Mouse (Mus musculus) CH12.LX (cell line): ENCODE data around the gene 4930430F08Rik. TPM values are rescaled to one million over a fixed set of nuclear protein-coding genes. Genes with fewer than 3 reads are reported as not detected.

ENCODE experiments used
- DNase-seq: peaks from one replicate; pipeline ENCODE4 v3.0.0-alpha.2; 2013; ENCODE audit errors: extremely low read depth
- H3K27ac ChIP-seq: 2 replicates; pipeline ENCODE4 v1.5.1; 2012; ENCODE audit warnings: low read depth, mild to moderate bottlenecking, control low read depth, moderate library complexity; ENCODE audit not compliant: insufficient read depth
- H3K27me3 ChIP-seq: replicated peaks from 2 replicates; pipeline ENCODE3; 2012; ENCODE audit warnings: inconsistent platforms
- H3K36me3 ChIP-seq, 2 experiments: replicated peaks in 1 of 2; 2 replicates each; pipeline versions ENCODE3 to v1.6.1; 2012; ENCODE audit warnings: inconsistent platforms in 1 of 2, low read length in 1 of 2, mild to moderate bottlenecking in 1 of 2, mixed read lengths in 1 of 2, moderate library complexity in 1 of 2; ENCODE audit not compliant: control insufficient read depth in 1 of 2, insufficient read depth in 1 of 2
- H3K4me1 ChIP-seq, 2 experiments: 2 replicates each; pipeline ENCODE4 v1.6.1; 2012; ENCODE audit warnings: inconsistent platforms in 1 of 2, moderate library complexity in 1 of 2; ENCODE audit not compliant: insufficient read depth in 2 of 2, control insufficient read depth in 1 of 2
- H3K4me2 ChIP-seq: 2 replicates; pipeline ENCODE4 v1.6.1; 2012; ENCODE audit warnings: low read depth, mild to moderate bottlenecking, control low read depth; ENCODE audit not compliant: poor library complexity, insufficient read depth, severe bottlenecking
- H3K4me3 ChIP-seq, 3 experiments: fragments of 150-350 bp in 1 of 3; sonication (generic) in 1 of 3; replicated peaks in 1 of 3; 2 replicates each; pipeline versions ENCODE3 to v1.5.1; 2011 to 2012; ENCODE audit warnings: low read depth in 2 of 3, low read length in 2 of 3, mild to moderate bottlenecking in 2 of 3, moderate library complexity in 2 of 3, control low read depth in 1 of 3, improper control_type of control experiment in 1 of 3, inconsistent platforms in 1 of 3, mixed read lengths in 1 of 3; ENCODE audit not compliant: poor library complexity in 1 of 3
- H3K79me2 ChIP-seq: replicated peaks from 2 replicates; pipeline ENCODE4 v1.6.1; 2012; ENCODE audit warnings: mild to moderate bottlenecking, moderate library complexity; ENCODE audit not compliant: control insufficient read depth, poor library complexity, insufficient read depth, severe bottlenecking; ENCODE audit errors: extremely low read depth
- H3K9ac ChIP-seq: 2 replicates; pipeline ENCODE4 v1.6.1; 2012; ENCODE audit warnings: low read depth, mild to moderate bottlenecking, control low read depth, moderate library complexity; ENCODE audit not compliant: insufficient read depth
- H3K9me3 ChIP-seq: replicated peaks from 2 replicates; pipeline ENCODE3; 2012; ENCODE audit warnings: low read length, inconsistent platforms, mixed read lengths
- CHD1 ChIP-seq: IDR thresholded peaks from 2 replicates; pipeline ENCODE4 v1.6.1; 2012; ENCODE audit warnings: low read depth, low read length, improper control_type of control experiment, inconsistent platforms
- CTCF ChIP-seq, 2 experiments: IDR thresholded peaks in 1 of 2; conservative IDR thresholded peaks in 1 of 2; 2 replicates each; pipeline ENCODE4 v1.5.1; 2011 to 2012; ENCODE audit warnings: low read depth in 2 of 2, low read length in 2 of 2, improper control_type of control experiment in 1 of 2, inconsistent platforms in 1 of 2, mild to moderate bottlenecking in 1 of 2, moderate library complexity in 1 of 2
- GABPA ChIP-seq: IDR thresholded peaks from 2 replicates; pipeline ENCODE4 v1.6.1; 2012; ENCODE audit warnings: low read depth, low read length, improper control_type of control experiment, inconsistent platforms; ENCODE audit not compliant: insufficient replicate concordance
- HCFC1 ChIP-seq: IDR thresholded peaks from 2 replicates; pipeline ENCODE4 v1.6.1; 2012; ENCODE audit warnings: low read depth, mild to moderate bottlenecking, inconsistent platforms, low read length, improper control_type of control experiment
- IRF4 ChIP-seq: IDR thresholded peaks from 2 replicates; pipeline ENCODE4 v1.6.1; 2014; ENCODE audit warnings: low read depth, mild to moderate bottlenecking, inconsistent platforms, low read length, improper control_type of control experiment
- KAT2A ChIP-seq: IDR thresholded peaks from 2 replicates; pipeline ENCODE4 v1.6.1; 2012; ENCODE audit warnings: low read length, improper control_type of control experiment, inconsistent platforms; ENCODE audit not compliant: insufficient replicate concordance
- MAX ChIP-seq: IDR thresholded peaks from 2 replicates; pipeline ENCODE4 v1.6.1; 2011; ENCODE audit warnings: low read length, improper control_type of control experiment
- MEF2A ChIP-seq: IDR thresholded peaks from 2 replicates; pipeline ENCODE4 v1.6.1; 2014; ENCODE audit warnings: low read depth, mild to moderate bottlenecking, inconsistent platforms, low read length, improper control_type of control experiment, borderline replicate concordance
- MXI1 ChIP-seq: IDR thresholded peaks from 2 replicates; pipeline ENCODE4 v1.6.1; 2011; ENCODE audit warnings: mild to moderate bottlenecking, low read depth, low read length, improper control_type of control experiment
- MYC ChIP-seq: IDR thresholded peaks from 2 replicates; pipeline ENCODE4 v1.6.1; 2011; ENCODE audit warnings: low read depth, mild to moderate bottlenecking, improper control_type of control experiment, low read length
- PAX5 ChIP-seq: IDR thresholded peaks from 2 replicates; pipeline ENCODE4 v1.6.1; 2012; ENCODE audit warnings: low read length, inconsistent platforms, mixed read lengths
- POLR2A ChIP-seq: IDR thresholded peaks from 2 replicates; pipeline ENCODE4 v1.6.1; 2011; ENCODE audit warnings: low read depth, mild to moderate bottlenecking, improper control_type of control experiment, low read length
- POLR2AphosphoS2 ChIP-seq: IDR thresholded peaks from 2 replicates; pipeline ENCODE4 v1.6.1; 2011; ENCODE audit warnings: low read depth, low read length, improper control_type of control experiment
- RAD21 ChIP-seq: IDR thresholded peaks from 2 replicates; pipeline ENCODE4 v1.6.1; 2011; ENCODE audit warnings: low read depth, mild to moderate bottlenecking, low read length, improper control_type of control experiment, moderate library complexity
- TBP ChIP-seq: conservative IDR thresholded peaks from 2 replicates; pipeline ENCODE4 v1.6.1; 2011; ENCODE audit warnings: low read depth, low read length, improper control_type of control experiment
- UBTF ChIP-seq: IDR thresholded peaks from 2 replicates; pipeline ENCODE4 v1.6.1; 2012; ENCODE audit warnings: low read depth, mild to moderate bottlenecking, inconsistent platforms, low read length, improper control_type of control experiment, moderate library complexity
- USF1 ChIP-seq: IDR thresholded peaks from 2 replicates; pipeline ENCODE4 v1.6.1; 2014; ENCODE audit warnings: low read depth, mild to moderate bottlenecking, inconsistent platforms, low read length, improper control_type of control experiment
- USF2 ChIP-seq: conservative IDR thresholded peaks from 2 replicates; pipeline ENCODE4 v1.6.1; 2011; ENCODE audit warnings: low read depth, low read length, improper control_type of control experiment
- ZNF384 ChIP-seq: IDR thresholded peaks from 2 replicates; pipeline ENCODE4 v1.6.1; 2012; ENCODE audit warnings: low read depth, low read length, improper control_type of control experiment, inconsistent platforms
- dilution Hi-C: fragments of 300-500 bp; cut with MboI; formaldehyde crosslinking; loops from 2 replicates; pipeline ENCODE4 v1.14.3; 2020; ENCODE audit warnings: low sequenced_read_pairs; ENCODE audit not compliant: extremely low pct_unique_long_range_greater_than_20kb, extremely low pct_ligation_motif_present
- in situ Hi-C: fragments of 300-500 bp; cut with MboI; formaldehyde crosslinking; loops from 3 replicates; pipeline ENCODE4 v1.14.3; 2019; ENCODE audit warnings: low sequenced_read_pairs, low pct_ligation_motif_present, low pct_unique_long_range_greater_than_20kb, mixed read lengths
- polyA plus RNA-seq: library from polyadenylated mRNA; unstranded; fragments of >175 nt; gene quantifications from 2 replicates; pipeline ENCODE4 v1.2.1, GENCODE M21; 2012; ENCODE audit warnings: low read depth; ENCODE audit not compliant: insufficient read length
- total RNA-seq, 2 experiments: library from RNA; depleted of rRNA; stranded (reverse); fragments of 300-350 nt in 1 of 2; fragments of >200 nt in 1 of 2; gene quantifications; 2 replicates each; pipeline ENCODE4 v1.2.3; 2012 to 2014

Gene 4930430F08Rik
- total and polyA plus RNA-seq, 3 experiments: not detected

DNA sequence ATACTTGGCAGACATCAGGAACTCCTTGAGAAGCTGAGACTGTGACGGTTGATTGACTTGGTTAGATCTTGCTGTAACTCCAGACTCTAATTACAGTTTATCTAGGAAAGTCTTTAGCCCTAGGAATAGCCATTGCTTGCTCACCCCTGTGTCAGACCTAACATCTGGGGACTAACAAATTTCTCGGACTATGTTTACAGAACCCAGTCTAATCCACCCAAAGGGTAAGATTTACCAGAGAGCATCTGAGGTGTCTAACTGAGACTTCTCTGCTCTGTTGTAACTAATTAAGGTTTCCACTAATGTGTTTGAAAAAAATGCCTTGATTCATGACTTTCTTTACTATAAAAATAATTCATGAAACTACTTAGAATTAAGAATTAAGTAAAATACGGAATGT, 32.3 kb upstream of the 4930430F08Rik start:
- no peak overlapping the region for H3K4me2 ChIP-seq
- no peak overlapping the region for H3K9ac ChIP-seq
- H3K9me3 ChIP-seq: peaks cover 36% of the 10 kb centered on the region
- H3K27ac ChIP-seq: no peak overlapping the region
- H3K4me3 ChIP-seq: no peak overlapping the region
- H3K27me3 ChIP-seq: no peaks in the 10 kb centered on the region
- DNase-seq: no peak
- in situ Hi-C loops: no loop called here
- H3K4me1 ChIP-seq: no peaks in the 10 kb centered on the region
- dilution Hi-C loops: no loop called here
- H3K79me2 ChIP-seq: no peaks in the 10 kb centered on the region
- H3K36me3 ChIP-seq: no peaks in the 10 kb centered on the region
- TF ChIP-seq MAX: no peak
- no peak for TF ChIP-seq POLR2A
- TF ChIP-seq USF2: no peak
- TF ChIP-seq CTCF (conservative IDR thresholded peaks at IDR 0.05 in 1 of 2, IDR thresholded peaks at IDR 0.05 in 1 of 2; ENCODE audit: low read depth in 2 of 2, low read length in 2 of 2): no peak
- TF ChIP-seq MXI1: no peak
- TF ChIP-seq UBTF: no peak
- TF ChIP-seq USF1: no peak
- TF ChIP-seq PAX5: no peak
- no peak for TF ChIP-seq CHD1
- no peak for TF ChIP-seq MYC
- TF ChIP-seq MEF2A: no peak
- TF ChIP-seq RAD21: no peak
- TF ChIP-seq TBP: no peak
- no peak for TF ChIP-seq ZNF384
- TF ChIP-seq POLR2AphosphoS2: no peak
- no peak for TF ChIP-seq HCFC1
- no peak for TF ChIP-seq IRF4
- TF ChIP-seq KAT2A: no peak

DNA sequence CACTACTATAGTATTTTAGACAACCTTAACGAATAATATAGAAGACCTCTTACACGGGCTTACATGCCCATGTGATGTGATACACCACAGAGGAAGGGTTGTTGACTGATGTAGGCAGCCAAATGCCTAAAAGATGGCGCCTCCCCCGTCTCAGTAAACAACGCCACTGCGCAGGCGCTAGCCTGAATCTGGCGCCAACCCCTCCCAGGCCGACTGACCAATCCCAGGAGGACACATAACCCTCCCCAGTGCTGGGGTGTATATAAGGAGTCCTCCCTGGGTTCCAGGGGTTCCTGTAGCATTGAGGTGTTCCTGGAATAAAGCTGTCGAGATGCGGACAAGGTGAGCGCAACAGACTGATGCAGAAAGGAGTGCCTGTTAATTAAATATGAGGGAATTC, 29.8 kb upstream of the 4930430F08Rik start:
- no peaks in the 10 kb centered on the region for H3K4me1 ChIP-seq
- DNase-seq: no peak
- no peak overlapping the region for H3K4me3 ChIP-seq
- H3K27me3 ChIP-seq: no peaks in the 10 kb centered on the region
- in situ Hi-C loops: no loop called here
- peaks cover 34% of the 10 kb centered on the region for H3K9me3 ChIP-seq
- H3K36me3 ChIP-seq: no peaks in the 10 kb centered on the region
- dilution Hi-C loops: no loop called here
- H3K9ac ChIP-seq: no peak overlapping the region
- H3K79me2 ChIP-seq: no peaks in the 10 kb centered on the region
- no peak for TF ChIP-seq TBP
- no peak for TF ChIP-seq USF2
- TF ChIP-seq GABPA: no peak
- no peak overlapping the region for H3K4me2 ChIP-seq
- H3K27ac ChIP-seq: no peak overlapping the region
